Mouse (Mus musculus): Measurements from ENCODE around the gene Eif2s2. TPM values are rescaled to one million over a fixed set of nuclear protein-coding genes. Genes with fewer than 3 reads are reported as not detected.
A peak's percentile ranks its signal among the peaks of the same experiment; 100 is the strongest.

Gene Eif2s2
- polyA plus RNA-seq, 1 experiment from 2014 or later = 107 TPM

DNA sequence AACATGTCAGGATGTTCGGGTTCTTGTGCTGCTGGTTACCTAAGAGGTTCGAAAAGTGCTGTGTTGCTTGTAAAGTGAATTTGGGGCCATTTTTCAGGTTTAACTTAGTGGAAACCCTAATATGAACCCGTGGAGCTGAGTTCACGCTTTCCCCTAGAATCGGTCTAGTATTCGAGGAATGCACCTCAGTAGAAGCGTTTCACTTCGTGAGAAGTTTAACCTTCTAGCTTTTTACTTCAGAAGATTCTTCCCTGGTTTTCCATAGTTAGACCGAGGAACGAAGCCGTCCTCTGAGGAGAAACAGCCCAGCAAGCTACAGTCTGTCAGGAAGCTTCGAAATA, 280 bp upstream of the Eif2s2 start:
- no peaks in the 10 kb centered on the region for H3K27me3 ChIP-seq
- H3K36me3 ChIP-seq = peaks cover 5% of the 10 kb centered on the region
- 0 out of 2 replicates have a peak overlapping the region, but pooled peaks have one; percentile 37 for H3K9ac ChIP-seq (replicated peaks)
- ATAC-seq (ENCODE audit: insufficient number of reproducible peaks, insufficient read depth, low FRiP score, low TSS enrichment, low read depth) = no peak; the same call in 1 of the 2 replicates
- H3K4me3 ChIP-seq (replicated peaks) = peak overlapping the region; percentile 95
- 11% methylated on average over 12 of the region's 12 CpGs for WGBS
- H3K27ac ChIP-seq = no peak overlapping the region
- H3K9me3 ChIP-seq = no peaks in the 10 kb centered on the region
- peak overlapping the region; percentile 82 for H3K4me2 ChIP-seq
- peaks cover 15% of the 10 kb centered on the region for H3K4me1 ChIP-seq (replicated peaks)

- no peak overlapping the region for H3K27ac ChIP-seq
- peaks cover 16% of the 10 kb centered on the region for H3K36me3 ChIP-seq
- H3K4me2 ChIP-seq = peak overlapping the region; percentile 82
- H3K27me3 ChIP-seq = no peaks in the 10 kb centered on the region
- peak overlapping the region; percentile 93 for H3K9ac ChIP-seq (replicated peaks)
- peak overlapping the region; percentile 95 for H3K4me3 ChIP-seq (replicated peaks)
- ATAC-seq (ENCODE audit: insufficient number of reproducible peaks, insufficient read depth, low FRiP score, low TSS enrichment, low read depth) = no peak
- H3K9me3 ChIP-seq = no peaks in the 10 kb centered on the region
- WGBS = 16% methylated on average over 2 of the region's 2 CpGs
- H3K4me1 ChIP-seq (replicated peaks) = peaks cover 15% of the 10 kb centered on the region
Measured at GRCm38 (mm10) chr2:154891585-154891984, 1.1 kb downstream of the Eif2s2 start.

DNA sequence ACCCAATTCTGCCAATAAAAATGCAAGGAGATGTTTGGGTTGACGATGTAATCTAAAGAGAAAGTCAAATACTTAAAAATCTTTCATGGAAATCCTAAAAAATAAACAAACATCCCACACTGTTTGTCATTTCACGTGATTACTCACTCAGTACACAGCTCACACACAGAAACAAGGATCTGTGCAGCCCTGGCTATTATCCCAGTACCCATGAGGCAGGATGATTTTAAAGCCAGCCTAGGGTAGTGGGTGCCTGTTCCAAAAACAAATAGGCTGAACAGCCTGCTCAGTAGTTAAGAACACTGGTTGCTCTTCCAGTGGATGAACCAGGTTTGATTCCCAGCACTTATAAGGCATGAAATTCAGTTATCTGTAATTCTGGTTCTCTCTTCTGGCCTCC, 16.1 kb downstream of the Eif2s2 start:
- no peak overlapping the region for H3K9ac ChIP-seq (replicated peaks)
- H3K4me3 ChIP-seq (replicated peaks) = no peak overlapping the region
- H3K4me1 ChIP-seq (replicated peaks) = no peaks in the 10 kb centered on the region; the same call in 1 of the 2 replicates
- ATAC-seq (ENCODE audit: insufficient number of reproducible peaks, insufficient read depth, low FRiP score, low TSS enrichment, low read depth) = no peak
- no peak overlapping the region for H3K4me2 ChIP-seq
- 92% methylated on average over 2 of the region's 2 CpGs for WGBS
- H3K27ac ChIP-seq = no peak overlapping the region
- H3K9me3 ChIP-seq = no peaks in the 10 kb centered on the region
- H3K36me3 ChIP-seq = peaks cover 77% of the 10 kb centered on the region
- no peaks in the 10 kb centered on the region for H3K27me3 ChIP-seq

- H3K27me3 ChIP-seq = no peaks in the 10 kb centered on the region
- H3K4me2 ChIP-seq = no peak overlapping the region
- H3K9me3 ChIP-seq = no peaks in the 10 kb centered on the region
- no peak for ATAC-seq (ENCODE audit: insufficient number of reproducible peaks, insufficient read depth, low FRiP score, low TSS enrichment, low read depth)
- H3K9ac ChIP-seq (replicated peaks) = no peak overlapping the region
- peaks cover 90% of the 10 kb centered on the region for H3K36me3 ChIP-seq
- H3K4me1 ChIP-seq (replicated peaks) = no peaks in the 10 kb centered on the region
- H3K4me3 ChIP-seq (replicated peaks) = no peak overlapping the region
- no peak overlapping the region for H3K27ac ChIP-seq
Measured at GRCm38 (mm10) chr2:154869954-154870641, 22.6 kb downstream of the Eif2s2 start.

DNA sequence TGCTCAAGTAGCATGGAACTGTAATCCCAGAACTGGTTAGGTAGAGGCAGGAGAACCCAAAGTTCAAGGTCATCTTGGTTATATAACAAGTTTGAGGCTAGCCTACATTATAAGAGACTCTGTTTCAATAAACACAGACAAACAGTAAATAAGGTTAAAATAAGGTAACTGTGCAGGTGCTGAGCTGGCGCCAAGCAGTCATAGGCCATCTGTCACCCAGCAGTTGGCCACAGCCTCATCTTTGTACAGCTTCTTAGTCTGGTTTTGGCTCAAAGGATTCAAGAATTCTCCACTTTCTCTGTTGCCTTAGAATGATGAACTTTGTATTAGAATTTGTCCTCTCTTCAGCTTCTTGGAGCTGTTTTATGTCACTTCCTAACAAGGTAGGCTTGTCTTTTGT, 24.6 kb downstream of the Eif2s2 start:
- Histone ChIP-seq H3K4me1 (replicated peaks) (no peaks in the 10 kb centered on the region), H3K4me3 (replicated peaks) (no peak overlapping the region), H3K9ac (replicated peaks) (no peak overlapping the region), H3K36me3 (peaks cover 95% of the 10 kb centered on the region), H3K4me2 (no peak overlapping the region), H3K9me3 (no peaks in the 10 kb centered on the region), H3K27me3 (no peaks in the 10 kb centered on the region), H3K27ac (no peak overlapping the region)
- WGBS = 97% methylated on average over 1 of the region's 1 CpGs
- no peak for ATAC-seq (ENCODE audit: insufficient number of reproducible peaks, insufficient read depth, low FRiP score, low TSS enrichment, low read depth)

GRCm38 (mm10) chr2:154865696-154866095, 27.0 kb downstream of the Eif2s2 start:
- no peaks in the 10 kb centered on the region for H3K9me3 ChIP-seq
- no peak overlapping the region for H3K4me2 ChIP-seq
- H3K27ac ChIP-seq = no peak overlapping the region
- ATAC-seq (ENCODE audit: insufficient number of reproducible peaks, insufficient read depth, low FRiP score, low TSS enrichment, low read depth) = no peak
- no peak overlapping the region for H3K4me3 ChIP-seq (replicated peaks)
- H3K27me3 ChIP-seq = no peaks in the 10 kb centered on the region
- H3K36me3 ChIP-seq = peaks cover 99% of the 10 kb centered on the region
- WGBS = 77% methylated on average over 3 of the region's 3 CpGs
- H3K9ac ChIP-seq (replicated peaks) = no peak overlapping the region
- no peaks in the 10 kb centered on the region for H3K4me1 ChIP-seq (replicated peaks)

- no peak overlapping the region for H3K4me3 ChIP-seq (replicated peaks)
- no peak overlapping the region for H3K27ac ChIP-seq
- no peak for ATAC-seq (ENCODE audit: insufficient number of reproducible peaks, insufficient read depth, low FRiP score, low TSS enrichment, low read depth)
- no peaks in the 10 kb centered on the region for H3K4me1 ChIP-seq (replicated peaks)
- H3K9me3 ChIP-seq = no peaks in the 10 kb centered on the region
- H3K36me3 ChIP-seq = peaks cover 97% of the 10 kb centered on the region
- H3K4me2 ChIP-seq = no peak overlapping the region
- 93% methylated on average over 13 of the region's 13 CpGs for WGBS
- H3K9ac ChIP-seq (replicated peaks) = no peak overlapping the region
- no peaks in the 10 kb centered on the region for H3K27me3 ChIP-seq
Measured at GRCm38 (mm10) chr2:154863672-154864071, 29.1 kb downstream of the Eif2s2 start.

DNA sequence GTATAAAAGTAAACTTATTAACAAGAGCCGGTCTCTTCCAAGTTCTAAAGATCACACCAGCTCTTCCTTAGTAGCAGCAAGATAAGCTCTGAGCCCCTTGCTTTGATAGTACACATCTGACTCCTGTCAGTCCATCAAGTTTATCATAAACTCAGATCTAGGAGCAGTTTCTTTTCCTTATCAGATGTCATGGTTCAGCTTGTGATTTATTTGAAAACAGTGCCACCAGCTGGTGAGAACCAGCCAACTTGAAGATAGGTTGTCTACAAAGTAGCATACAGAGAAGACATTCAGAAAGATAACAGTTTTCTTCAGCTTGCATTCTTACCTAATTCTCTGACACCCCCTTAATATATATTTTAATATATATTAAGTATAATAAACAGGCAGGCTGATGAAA, 37.4 kb downstream of the Eif2s2 start:
- H3K4me3 ChIP-seq (replicated peaks) = no peak overlapping the region
- peaks cover 43% of the 10 kb centered on the region for H3K36me3 ChIP-seq
- H3K9me3 ChIP-seq = no peaks in the 10 kb centered on the region
- no peaks in the 10 kb centered on the region for H3K4me1 ChIP-seq (replicated peaks)
- 98% methylated on average over 1 of the region's 1 CpGs for WGBS
- H3K27me3 ChIP-seq = no peaks in the 10 kb centered on the region
- no peak overlapping the region for H3K27ac ChIP-seq
- no peak overlapping the region for H3K9ac ChIP-seq (replicated peaks)
- no peak for ATAC-seq (ENCODE audit: insufficient number of reproducible peaks, insufficient read depth, low FRiP score, low TSS enrichment, low read depth)
- H3K4me2 ChIP-seq = no peak overlapping the region

DNA sequence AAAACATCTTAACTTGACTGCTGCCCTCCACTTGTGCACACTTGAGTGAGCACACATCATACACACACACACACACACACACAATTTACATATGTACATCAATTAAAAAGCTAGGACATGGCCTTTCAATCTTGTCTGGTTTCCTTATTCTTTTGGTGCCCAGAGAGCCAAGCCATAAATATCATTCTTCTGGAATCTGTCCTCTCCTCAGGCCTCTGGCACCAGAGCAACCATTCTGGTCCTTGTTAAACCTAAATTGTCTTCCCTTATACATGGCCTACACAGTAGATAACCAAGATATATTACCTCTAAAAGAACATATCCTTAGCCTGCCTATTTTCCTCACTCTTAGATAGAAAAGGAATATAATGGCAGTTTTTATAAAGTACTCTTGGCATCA, 44.6 kb downstream of the Eif2s2 start:
- Histone ChIP-seq H3K9me3 (no peaks in the 10 kb centered on the region), H3K9ac (replicated peaks) (no peak overlapping the region), H3K4me3 (replicated peaks) (no peak overlapping the region), H3K4me2 (no peak overlapping the region), H3K36me3 (peaks cover 37% of the 10 kb centered on the region; the same call in 1 of the 2 replicates), H3K4me1 (replicated peaks) (no peaks in the 10 kb centered on the region), H3K27ac (no peak overlapping the region), H3K27me3 (no peaks in the 10 kb centered on the region)
- ATAC-seq (ENCODE audit: insufficient number of reproducible peaks, insufficient read depth, low FRiP score, low TSS enrichment, low read depth) = no peak

DNA sequence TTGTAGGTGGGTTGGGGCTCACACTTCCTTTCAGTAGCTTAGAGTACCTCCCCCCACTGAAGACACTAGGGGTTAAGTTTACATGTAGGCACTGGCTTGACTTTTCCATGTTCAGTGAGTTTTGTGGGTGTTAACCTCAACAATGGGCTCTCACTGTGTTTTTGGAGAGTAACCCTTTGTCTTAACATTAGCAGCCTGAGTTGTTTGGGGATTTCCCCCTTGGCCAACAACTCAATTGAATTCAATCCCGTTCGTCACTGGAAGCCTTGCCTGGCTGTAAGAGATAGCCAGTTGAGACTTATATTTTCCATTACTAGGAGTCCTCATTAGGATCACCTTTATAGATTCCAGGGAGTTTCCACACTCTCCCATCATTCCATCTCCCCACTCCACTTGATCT, 56.2 kb downstream of the Eif2s2 start:
- H3K27me3 ChIP-seq = no peaks in the 10 kb centered on the region
- H3K4me2 ChIP-seq = no peak overlapping the region
- no peak overlapping the region for H3K4me3 ChIP-seq (replicated peaks)
- 94% methylated on average over 2 of the region's 2 CpGs for WGBS
- no peak overlapping the region for H3K27ac ChIP-seq
- no peaks in the 10 kb centered on the region for H3K4me1 ChIP-seq (replicated peaks)
- peaks cover 25% of the 10 kb centered on the region for H3K9me3 ChIP-seq
- no peak for ATAC-seq (ENCODE audit: insufficient number of reproducible peaks, insufficient read depth, low FRiP score, low TSS enrichment, low read depth)
- H3K9ac ChIP-seq (replicated peaks) = no peak overlapping the region
- peaks cover 22% of the 10 kb centered on the region; the same call in 1 of the 2 replicates for H3K36me3 ChIP-seq

DNA sequence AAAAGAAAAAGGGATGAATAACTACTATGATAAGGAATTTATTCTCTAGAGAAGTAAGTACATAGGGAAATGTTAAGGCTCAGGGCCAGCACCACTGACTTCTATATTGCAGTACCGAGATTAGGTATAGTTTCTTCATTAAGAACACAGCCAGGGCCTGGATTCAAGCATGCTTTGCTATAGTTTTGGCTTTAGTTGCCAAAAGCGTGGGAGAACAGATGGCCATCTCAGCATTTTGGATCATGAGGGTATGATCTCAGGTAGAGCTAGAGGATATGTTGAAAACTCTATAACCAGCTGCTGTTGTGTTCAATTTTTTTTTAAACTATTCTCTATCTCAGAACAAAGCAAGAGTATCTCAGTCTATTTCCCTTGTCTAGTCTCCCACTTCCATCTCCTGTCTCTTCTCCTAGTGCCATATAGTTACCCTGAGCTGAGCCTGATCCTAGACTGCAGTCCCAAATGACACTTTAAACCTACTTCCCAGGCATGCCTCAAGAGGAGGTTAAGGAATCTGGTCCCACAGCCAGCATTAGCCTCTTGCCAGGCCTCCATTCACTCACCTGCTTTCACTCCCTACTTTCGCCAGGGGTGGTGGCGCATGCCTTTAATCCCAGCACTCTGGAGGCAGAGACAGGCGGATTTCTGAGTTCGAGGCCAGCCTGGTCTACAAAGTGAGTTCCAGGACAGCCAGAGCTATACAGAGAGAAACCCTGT, 58.4 kb downstream of the Eif2s2 start:
- 94% methylated on average over 6 of the region's 6 CpGs for WGBS
- Histone ChIP-seq H3K4me2 (no peak overlapping the region), H3K9me3 (peaks cover 16% of the 10 kb centered on the region; the same call in 1 of the 2 replicates), H3K27me3 (no peaks in the 10 kb centered on the region), H3K9ac (replicated peaks) (no peak overlapping the region), H3K27ac (no peak overlapping the region), H3K4me3 (replicated peaks) (no peak overlapping the region), H3K36me3 (peaks cover 17% of the 10 kb centered on the region; the same call in 1 of the 2 replicates), H3K4me1 (replicated peaks) (no peaks in the 10 kb centered on the region)
- no peak for ATAC-seq (ENCODE audit: insufficient number of reproducible peaks, insufficient read depth, low FRiP score, low TSS enrichment, low read depth)

All from limb, embryonic 12.5 days (tissue).